Mouse (Mus musculus): ENCODE measurements around the gene Tfip11.

DNA sequence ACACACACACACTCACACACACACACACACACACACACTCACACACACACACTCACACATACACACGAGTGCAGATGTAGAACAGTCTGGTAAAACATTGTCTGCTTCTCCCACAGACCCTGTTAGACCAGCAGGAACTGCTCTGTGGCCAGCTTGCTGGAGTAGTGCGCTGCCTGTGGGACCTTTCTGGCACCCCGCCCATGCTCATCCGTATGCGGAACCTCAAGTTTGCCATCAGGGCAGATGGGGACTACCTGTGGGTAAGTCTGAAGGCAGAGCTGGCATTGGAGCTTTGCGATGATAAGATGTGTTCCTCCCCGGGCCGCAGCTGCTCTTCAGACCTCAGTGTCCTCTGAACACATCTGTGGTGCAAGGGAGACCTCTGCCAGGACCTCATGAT is 23.0 kb downstream of the Tfip11 start:
- no peak for TF ChIP-seq KAT2A (IDR thresholded peaks at IDR 0.05; ENCODE audit: insufficient replicate concordance, low read length)
- no peak for TF ChIP-seq UBTF (IDR thresholded peaks at IDR 0.05; ENCODE audit: low read depth, low read length)
- no peak for TF ChIP-seq POLR2A (IDR thresholded peaks at IDR 0.05; ENCODE audit: low read depth, low read length)
- TF ChIP-seq CTCF (conservative IDR thresholded peaks at IDR 0.05 in 1 of 2, IDR thresholded peaks at IDR 0.05 in 1 of 2; ENCODE audit: low read depth in 2 of 2, low read length in 2 of 2) = no peak
- no peak for TF ChIP-seq SIN3A (IDR thresholded peaks at IDR 0.05; ENCODE audit: low read length)
- TF ChIP-seq BHLHE40 (IDR thresholded peaks at IDR 0.05; ENCODE audit: low read depth, low read length) = no peak
- TF ChIP-seq E2F4 (IDR thresholded peaks at IDR 0.05; ENCODE audit: insufficient replicate concordance, low read depth, low read length) = no peak
- no peak for TF ChIP-seq TCF12 (IDR thresholded peaks at IDR 0.05; ENCODE audit: low read depth, low read length)
- TF ChIP-seq ZMIZ1 (IDR thresholded peaks at IDR 0.05; ENCODE audit: low read depth, low read length) = no peak
- no peak for TF ChIP-seq USF1 (IDR thresholded peaks at IDR 0.05; ENCODE audit: low read depth, low read length)
- TF ChIP-seq POLR2AphosphoS2 (IDR thresholded peaks at IDR 0.05; ENCODE audit: low read depth, low read length) = no peak

Data from CH12.LX (cell line).